Mouse (Mus musculus) C2C12 (cell line): ENCODE measurements around the gene Mypop. TPM values are rescaled to one million over a fixed set of nuclear protein-coding genes. Genes with fewer than 3 reads are reported as not detected.
A peak's percentile ranks its signal among the peaks of the same experiment; 100 is the strongest.

Experiments
- H3K27me3 ChIP-seq: one replicate; pipeline ENCODE4 v1.6.1; 2011; ENCODE audit not compliant: control insufficient read depth, insufficient read depth, insufficient read length
- H3K36me3 ChIP-seq: one replicate; pipeline ENCODE4 v1.6.1; 2011; ENCODE audit not compliant: control insufficient read depth, insufficient read depth
- H3K4me3 ChIP-seq: one replicate; pipeline ENCODE4 v1.5.1; 2011; ENCODE audit warnings: mild to moderate bottlenecking, control low read depth; ENCODE audit not compliant: poor library complexity, insufficient read depth, severe bottlenecking
- H3K79me2 ChIP-seq: one replicate; pipeline ENCODE4 v1.6.1; 2011; ENCODE audit not compliant: control insufficient read depth, insufficient read depth
- H3K79me3 ChIP-seq: one replicate; pipeline ENCODE4 v1.6.1; 2011; ENCODE audit warnings: low read depth, control low read depth
- H3ac ChIP-seq: one replicate; pipeline ENCODE3; 2011; ENCODE audit warnings: low read depth; ENCODE audit not compliant: control insufficient read depth, insufficient read length
- CEBPB ChIP-seq: IDR thresholded peaks from one replicate; pipeline ENCODE4 v1.6.1; 2011; ENCODE audit warnings: low read depth, mild to moderate bottlenecking, control low read depth, moderate library complexity
- CTCF ChIP-seq: IDR thresholded peaks from one replicate; pipeline ENCODE4 v1.5.1; 2011; ENCODE audit not compliant: control insufficient read depth, insufficient read depth, insufficient read length
- FOSL1 ChIP-seq: IDR thresholded peaks from one replicate; pipeline ENCODE4 v1.8.0; 2011; ENCODE audit warnings: mild to moderate bottlenecking, low read length; ENCODE audit not compliant: poor library complexity, insufficient read depth, severe bottlenecking
- MAX ChIP-seq: IDR thresholded peaks from one replicate; pipeline ENCODE4 v1.6.1; 2011; ENCODE audit warnings: mild to moderate bottlenecking, control low read depth
- MYOD1 ChIP-seq: IDR thresholded peaks from one replicate; pipeline ENCODE4 v1.6.1; 2011; ENCODE audit warnings: low read depth; ENCODE audit not compliant: control insufficient read depth, insufficient read length
- MYOG ChIP-seq: IDR thresholded peaks from one replicate; pipeline ENCODE4 v1.6.1; 2011; ENCODE audit not compliant: control insufficient read depth, insufficient read length; ENCODE audit errors: extremely low read depth
- USF1 ChIP-seq: IDR thresholded peaks from one replicate; pipeline ENCODE4 v1.6.1; 2011; ENCODE audit warnings: low read depth, mild to moderate bottlenecking, control low read depth, moderate library complexity
- polyA plus RNA-seq: library from polyadenylated mRNA; unstranded; fragments of >200 nt; fragmentation: generic; extraction: Trizol; gene quantifications from one replicate; pipeline ENCODE4 v1.2.1, GENCODE M21; 2012; ENCODE audit warnings: missing spikeins

Mypop gene
- polyA plus RNA-seq, 1 experiment: 17.8 TPM

GRCm38 (mm10) chr7:19014452-19014851, 23.4 kb downstream of the Mypop start:
- H3K79me3 ChIP-seq: no peaks in the 10 kb centered on the region
- no peak overlapping the region for H3ac ChIP-seq
- H3K36me3 ChIP-seq: no peaks in the 10 kb centered on the region
- no peaks in the 10 kb centered on the region for H3K27me3 ChIP-seq
- H3K79me2 ChIP-seq: no peaks in the 10 kb centered on the region
- H3K4me3 ChIP-seq: no peak overlapping the region
- TF ChIP-seq CTCF: no peak
- TF ChIP-seq MYOD1: no peak

- H3K4me3 ChIP-seq: no peak overlapping the region
- no peak for TF ChIP-seq CTCF
- TF ChIP-seq MYOG: no peak
- TF ChIP-seq MYOD1: no peak
- H3K27me3 ChIP-seq: no peaks in the 10 kb centered on the region
- no peaks in the 10 kb centered on the region for H3K79me2 ChIP-seq
- H3K79me3 ChIP-seq: no peaks in the 10 kb centered on the region
- no peak overlapping the region for H3ac ChIP-seq
- no peaks in the 10 kb centered on the region for H3K36me3 ChIP-seq
Observed at GRCm38 (mm10) chr7:19016042-19016441, 25.0 kb downstream of the Mypop start.

- Histone ChIP-seq H3K36me3 (no peaks in the 10 kb centered on the region), H3K79me2 (no peaks in the 10 kb centered on the region), H3ac (no peak overlapping the region), H3K27me3 (peaks cover 9% of the 10 kb centered on the region), H3K79me3 (no peaks in the 10 kb centered on the region), H3K4me3 (no peak overlapping the region)
- no peak for TF ChIP-seq MYOG
- no peak for TF ChIP-seq USF1
- no peak for TF ChIP-seq CEBPB
- TF ChIP-seq FOSL1: no peak
- no peak for TF ChIP-seq MYOD1
- TF ChIP-seq MAX: no peak
- no peak for TF ChIP-seq CTCF
Observed at GRCm38 (mm10) chr7:19017909-19018308, 26.9 kb downstream of the Mypop start.

- Histone ChIP-seq H3K4me3 (no peak overlapping the region), H3K79me3 (peaks cover 13% of the 10 kb centered on the region), H3K79me2 (peaks cover 17% of the 10 kb centered on the region), H3K27me3 (peaks cover 12% of the 10 kb centered on the region), H3ac (no peak overlapping the region), H3K36me3 (no peaks in the 10 kb centered on the region)
- TF ChIP-seq MYOD1: no peak
Observed at GRCm38 (mm10) chr7:19021048-19021447, 30.0 kb downstream of the Mypop start.

- no peak overlapping the region for H3K4me3 ChIP-seq
- H3K36me3 ChIP-seq: no peaks in the 10 kb centered on the region
- TF ChIP-seq FOSL1 (no peak), CTCF (no peak), MYOD1 (no peak), CEBPB (no peak), MAX (no peak), USF1 (no peak), MYOG (no peak)
- peaks cover 17% of the 10 kb centered on the region for H3K79me3 ChIP-seq
- peaks cover 12% of the 10 kb centered on the region for H3K27me3 ChIP-seq
- H3ac ChIP-seq: no peak overlapping the region
- H3K79me2 ChIP-seq: peaks cover 30% of the 10 kb centered on the region
Observed at GRCm38 (mm10) chr7:19022189-19022958, 31.3 kb downstream of the Mypop start.

GRCm38 (mm10) chr7:19023357-19023814, 32.3 kb downstream of the Mypop start, which contains the start of gene Foxa3:
Gene Foxa3 (minus strand): TSS chr7:19023538.
- Histone ChIP-seq H3K79me2 (peaks cover 40% of the 10 kb centered on the region), H3K36me3 (no peaks in the 10 kb centered on the region), H3K79me3 (peaks cover 18% of the 10 kb centered on the region), H3ac (peak within 1 kb of the TSS; percentile 91), H3K4me3 (peak within 1 kb of the TSS; percentile 63), H3K27me3 (peaks cover 12% of the 10 kb centered on the region)
- peak; percentile 27 for TF ChIP-seq CTCF
- TF ChIP-seq MYOG: no peak
